Mouse (Mus musculus): ENCODE measurements around the gene Fbxl15. TPM values are rescaled to one million over a fixed set of nuclear protein-coding genes. Genes with fewer than 3 reads are reported as not detected.

Gene Fbxl15
- polyA plus RNA-seq, 1 experiment: 13.1 TPM

- no peaks in the 10 kb centered on the region for H3K79me3 ChIP-seq (ENCODE audit: low read depth)
- no peak for TF ChIP-seq MYOD1 (IDR thresholded peaks at IDR 0.05; ENCODE audit: control insufficient read depth, insufficient read length, low read depth)
- TF ChIP-seq MAX (IDR thresholded peaks at IDR 0.05): no peak
- no peaks in the 10 kb centered on the region for H3K27me3 ChIP-seq (ENCODE audit: control insufficient read depth, insufficient read depth, insufficient read length)
- H3K36me3 ChIP-seq (ENCODE audit: control insufficient read depth, insufficient read depth): peaks cover 8% of the 10 kb centered on the region
- H3ac ChIP-seq (ENCODE audit: control insufficient read depth, insufficient read length, low read depth): no peak overlapping the region
- H3K79me2 ChIP-seq (ENCODE audit: control insufficient read depth, insufficient read depth): peaks cover 17% of the 10 kb centered on the region
- no peak overlapping the region for H3K4me3 ChIP-seq (ENCODE audit: insufficient read depth, poor library complexity, severe bottlenecking)
These were observed 25.4 kb upstream of the Fbxl15 start for GRCm38 (mm10) chr19:46302551-46302950.

- Histone ChIP-seq H3ac (ENCODE audit: control insufficient read depth, insufficient read length, low read depth) (peak overlapping the region; percentile 33), H3K36me3 (ENCODE audit: control insufficient read depth, insufficient read depth) (peaks cover 17% of the 10 kb centered on the region), H3K79me2 (ENCODE audit: control insufficient read depth, insufficient read depth) (peaks cover 17% of the 10 kb centered on the region), H3K27me3 (ENCODE audit: control insufficient read depth, insufficient read depth, insufficient read length) (no peaks in the 10 kb centered on the region), H3K79me3 (ENCODE audit: low read depth) (no peaks in the 10 kb centered on the region), H3K4me3 (ENCODE audit: insufficient read depth, poor library complexity, severe bottlenecking) (no peak overlapping the region)
- TF ChIP-seq MAX (IDR thresholded peaks at IDR 0.05): no peak
- no peak for TF ChIP-seq USF1 (IDR thresholded peaks at IDR 0.05; ENCODE audit: low read depth)
- TF ChIP-seq CTCF (IDR thresholded peaks at IDR 0.05; ENCODE audit: control insufficient read depth, insufficient read depth, insufficient read length): no peak
- no peak for TF ChIP-seq CEBPB (IDR thresholded peaks at IDR 0.05; ENCODE audit: low read depth)
- TF ChIP-seq FOSL1 (IDR thresholded peaks at IDR 0.05; ENCODE audit: insufficient read depth, low read length, poor library complexity, severe bottlenecking): no peak
- no peak for TF ChIP-seq MYOD1 (IDR thresholded peaks at IDR 0.05; ENCODE audit: control insufficient read depth, insufficient read length, low read depth)
- TF ChIP-seq MYOG (IDR thresholded peaks at IDR 0.05; ENCODE audit: control insufficient read depth, extremely low read depth, insufficient read length): no peak
These were observed 24.5 kb upstream of the Fbxl15 start for GRCm38 (mm10) chr19:46303251-46304215.

DNA sequence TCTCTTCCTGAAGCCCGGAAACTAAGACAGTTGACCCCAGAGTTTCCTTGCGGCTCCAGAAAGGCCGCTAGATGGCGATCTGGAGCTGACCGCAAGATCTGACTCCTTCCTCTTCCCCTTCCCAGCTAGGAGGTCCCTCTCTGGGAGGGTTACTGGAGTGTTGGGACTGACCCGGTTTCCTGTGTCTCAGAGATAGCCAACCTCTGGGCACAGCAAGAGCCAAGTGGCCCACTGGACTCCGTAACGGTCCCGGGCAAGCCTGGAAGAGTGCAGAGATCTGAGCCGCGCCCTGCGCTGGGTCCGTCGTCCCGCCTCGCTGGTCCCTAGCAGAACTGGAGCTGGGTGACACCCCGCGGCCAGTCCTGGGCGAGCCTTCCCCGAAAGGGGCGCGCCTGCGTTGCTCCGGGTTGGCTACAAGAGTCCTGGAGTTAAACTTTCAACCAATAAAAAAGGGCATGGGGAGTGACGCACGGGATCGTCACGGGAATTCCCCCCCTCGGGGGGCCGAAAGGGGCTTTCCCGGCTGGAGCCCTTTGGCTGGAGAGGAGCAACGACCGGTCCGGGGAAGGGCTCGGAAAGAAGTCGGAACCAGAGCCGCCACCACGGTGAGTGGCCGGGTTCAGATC lies 23.7 kb upstream of the Fbxl15 start, which contains the start of gene Nfkb2:
Gene Nfkb2, plus strand, starts transcription at position 105 of the 626 bp plus-strand sequence.
- H3K36me3 ChIP-seq (ENCODE audit: control insufficient read depth, insufficient read depth): peaks cover 22% of the 10 kb centered on the region
- H3K4me3 ChIP-seq (ENCODE audit: insufficient read depth, poor library complexity, severe bottlenecking): peak within 1 kb of the TSS; percentile 84
- no peaks in the 10 kb centered on the region for H3K27me3 ChIP-seq (ENCODE audit: control insufficient read depth, insufficient read depth, insufficient read length)
- no peaks in the 10 kb centered on the region for H3K79me3 ChIP-seq (ENCODE audit: low read depth)
- H3ac ChIP-seq (ENCODE audit: control insufficient read depth, insufficient read length, low read depth): peak within 1 kb of the TSS; percentile 78
- no peak for TF ChIP-seq MYOD1 (IDR thresholded peaks at IDR 0.05; ENCODE audit: control insufficient read depth, insufficient read length, low read depth)
- TF ChIP-seq MAX (IDR thresholded peaks at IDR 0.05): peak; percentile 10
- no peak for TF ChIP-seq FOSL1 (IDR thresholded peaks at IDR 0.05; ENCODE audit: insufficient read depth, low read length, poor library complexity, severe bottlenecking)
- TF ChIP-seq CTCF (IDR thresholded peaks at IDR 0.05; ENCODE audit: control insufficient read depth, insufficient read depth, insufficient read length): peak; percentile 40
- H3K79me2 ChIP-seq (ENCODE audit: control insufficient read depth, insufficient read depth): peaks cover 17% of the 10 kb centered on the region

DNA sequence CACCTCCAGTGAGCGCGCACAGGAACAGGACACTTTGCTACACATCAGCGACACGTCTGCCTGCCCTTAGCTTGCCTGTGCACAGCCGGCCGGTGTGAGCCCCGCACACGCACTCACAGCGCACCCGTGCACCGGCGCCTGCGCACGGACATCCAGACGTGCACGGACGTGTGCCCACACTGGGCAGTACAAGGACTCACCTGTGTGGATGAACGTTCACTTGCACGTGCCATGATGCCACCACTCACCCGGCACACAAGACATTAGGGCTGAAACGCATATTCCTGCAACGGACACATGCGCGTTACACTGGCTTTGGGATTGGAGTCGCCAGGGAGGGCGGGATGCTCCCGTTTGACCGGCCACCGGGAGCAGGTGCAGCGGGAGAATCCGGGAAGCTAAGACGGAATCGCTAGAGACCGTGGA lies 23.1 kb upstream of the Fbxl15 start:
- Histone ChIP-seq H3K4me3 (ENCODE audit: insufficient read depth, poor library complexity, severe bottlenecking) (peak overlapping the region; percentile 84), H3K79me2 (ENCODE audit: control insufficient read depth, insufficient read depth) (peaks cover 17% of the 10 kb centered on the region), H3K27me3 (ENCODE audit: control insufficient read depth, insufficient read depth, insufficient read length) (no peaks in the 10 kb centered on the region), H3K79me3 (ENCODE audit: low read depth) (no peaks in the 10 kb centered on the region), H3K36me3 (ENCODE audit: control insufficient read depth, insufficient read depth) (peaks cover 27% of the 10 kb centered on the region), H3ac (ENCODE audit: control insufficient read depth, insufficient read length, low read depth) (peak overlapping the region; percentile 45)
- no peak for TF ChIP-seq CTCF (IDR thresholded peaks at IDR 0.05; ENCODE audit: control insufficient read depth, insufficient read depth, insufficient read length)
- no peak for TF ChIP-seq FOSL1 (IDR thresholded peaks at IDR 0.05; ENCODE audit: insufficient read depth, low read length, poor library complexity, severe bottlenecking)
- no peak for TF ChIP-seq USF1 (IDR thresholded peaks at IDR 0.05; ENCODE audit: low read depth)
- no peak for TF ChIP-seq MAX (IDR thresholded peaks at IDR 0.05)
- no peak for TF ChIP-seq MYOG (IDR thresholded peaks at IDR 0.05; ENCODE audit: control insufficient read depth, extremely low read depth, insufficient read length)
- TF ChIP-seq MYOD1 (IDR thresholded peaks at IDR 0.05; ENCODE audit: control insufficient read depth, insufficient read length, low read depth): no peak
- no peak for TF ChIP-seq CEBPB (IDR thresholded peaks at IDR 0.05; ENCODE audit: low read depth)

DNA sequence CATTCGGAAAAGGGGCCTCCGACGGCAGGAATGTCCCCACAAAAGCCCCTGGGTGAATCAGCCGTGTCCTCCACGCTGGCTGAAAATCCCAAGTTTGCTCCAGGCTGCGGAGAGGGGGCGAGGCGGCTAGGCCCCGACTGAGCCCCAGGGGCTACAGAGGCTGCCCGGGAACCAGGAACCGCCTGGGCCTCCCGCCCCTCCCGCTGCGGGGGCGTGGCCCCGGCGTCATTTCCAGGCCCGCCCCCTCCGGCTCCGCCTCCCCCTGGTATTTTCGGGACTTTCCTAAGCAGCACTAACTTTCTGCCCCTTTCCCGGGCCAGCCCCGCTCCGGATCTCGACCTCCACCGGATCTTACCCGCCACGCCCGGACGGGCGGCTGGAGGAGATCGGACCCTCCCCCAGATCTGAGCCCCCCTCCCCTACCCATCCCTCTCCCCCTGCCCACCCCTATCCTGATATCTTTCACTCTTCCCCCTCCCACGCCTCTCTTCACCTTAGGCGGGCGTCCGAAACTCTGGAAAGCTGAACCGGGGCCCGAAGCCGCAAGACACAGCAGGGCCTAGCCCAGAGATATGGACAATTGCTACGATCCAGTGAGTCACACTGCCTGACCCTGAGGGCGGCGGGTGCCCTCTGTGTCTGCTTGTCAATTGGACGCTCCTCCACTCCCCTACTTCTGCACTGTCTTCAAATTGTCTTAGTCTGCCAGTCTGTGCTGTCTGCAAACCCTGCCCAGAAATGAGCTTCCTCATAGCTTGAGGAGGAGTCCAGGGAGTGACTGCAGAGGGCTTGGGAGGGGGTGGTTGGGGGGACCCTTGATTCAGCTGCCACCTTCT lies 22.3 kb upstream of the Fbxl15 start:
- H3K4me3 ChIP-seq (ENCODE audit: insufficient read depth, poor library complexity, severe bottlenecking): peak overlapping the region; percentile 84
- TF ChIP-seq MYOD1 (IDR thresholded peaks at IDR 0.05; ENCODE audit: control insufficient read depth, insufficient read length, low read depth) (no peak), CTCF (IDR thresholded peaks at IDR 0.05; ENCODE audit: control insufficient read depth, insufficient read depth, insufficient read length) (no peak), MYOG (IDR thresholded peaks at IDR 0.05; ENCODE audit: control insufficient read depth, extremely low read depth, insufficient read length) (no peak), CEBPB (IDR thresholded peaks at IDR 0.05; ENCODE audit: low read depth) (no peak), USF1 (IDR thresholded peaks at IDR 0.05; ENCODE audit: low read depth) (no peak), FOSL1 (IDR thresholded peaks at IDR 0.05; ENCODE audit: insufficient read depth, low read length, poor library complexity, severe bottlenecking) (no peak), MAX (IDR thresholded peaks at IDR 0.05) (no peak)
- H3K27me3 ChIP-seq (ENCODE audit: control insufficient read depth, insufficient read depth, insufficient read length): no peaks in the 10 kb centered on the region
- H3ac ChIP-seq (ENCODE audit: control insufficient read depth, insufficient read length, low read depth): peak overlapping the region; percentile 64
- peaks cover 17% of the 10 kb centered on the region for H3K79me2 ChIP-seq (ENCODE audit: control insufficient read depth, insufficient read depth)
- H3K36me3 ChIP-seq (ENCODE audit: control insufficient read depth, insufficient read depth): peaks cover 31% of the 10 kb centered on the region
- no peaks in the 10 kb centered on the region for H3K79me3 ChIP-seq (ENCODE audit: low read depth)
